Mouse (Mus musculus) embryo, embryonic 10 days (tissue): ENCODE measurements at regions not wholly inside any gene's neighbourhood (a gene's known extent, or its start where the extent isn't known, plus 50 kb on each side); places are given as distances from the start of the nearest gene placed in this dataset.

Experiments used
- DNase-seq: peaks from one replicate; pipeline ENCODE4 v3.0.0-alpha.2; 2015; ENCODE audit warnings: low spot score

GRCm38 (mm10) chr1:147239108-147239507 is 744.5 kb downstream of the Brinp3 start:
- no peak for DNase-seq

GRCm38 (mm10) chr1:147273324-147273723 is 778.8 kb downstream of the Brinp3 start:
- peak; percentile 4 for DNase-seq

- DNase-seq = no peak
Measured at GRCm38 (mm10) chr1:147291119-147291518, 796.6 kb downstream of the Brinp3 start.

GRCm38 (mm10) chr1:147309246-147309645 is 814.7 kb downstream of the Brinp3 start:
- no peak for DNase-seq

GRCm38 (mm10) chr1:147343276-147343953 is 848.9 kb downstream of the Brinp3 start:
- no peak for DNase-seq

GRCm38 (mm10) chr1:147344027-147344426 is 849.5 kb downstream of the Brinp3 start:
- DNase-seq = no peak
